Mouse (Mus musculus): ENCODE measurements around the gene Jak3.
A peak's percentile ranks its signal among the peaks of the same experiment; 100 is the strongest.
"Not testable (repeated sequence)": the region's sequence is repeated elsewhere in the genome, so short reads cannot be mapped to it uniquely, and the experiment has no call there.

Jak3 gene

GRCm38 (mm10) chr8:71725122-71725924, 49.2 kb downstream of the Jak3 start, which contains the start of gene Fcho1:
Fcho1 (minus strand) TSS chr8:71725716.
- Histone ChIP-seq H3K4me1 (replicated peaks; ENCODE audit: low read depth, low read length) (peaks cover 58% of the 10 kb centered on the region), H3K27me3 (ENCODE audit: insufficient read depth, low read length) (peaks cover 6% of the 10 kb centered on the region; the same call in 1 of the 2 replicates), H3K4me3 (replicated peaks; ENCODE audit: low read length) (peak within 1 kb of the TSS; percentile 91), H3K36me3 (ENCODE audit: insufficient read depth, low read length) (peaks cover 11% of the 10 kb centered on the region), H3K9me3 (ENCODE audit: low read length) (no peaks in the 10 kb centered on the region)
- TF ChIP-seq CTCF (conservative IDR thresholded peaks at IDR 0.05; ENCODE audit: low read length), result no peak
- no peak for TF ChIP-seq POU5F1 (IDR thresholded peaks at IDR 0.05; ENCODE audit: borderline replicate concordance, low read length)
- no peak for TF ChIP-seq NANOG (IDR thresholded peaks at IDR 0.05; ENCODE audit: borderline replicate concordance, low read length)

- Histone ChIP-seq H3K4me1 (replicated peaks; ENCODE audit: low read depth, low read length) (peaks cover 52% of the 10 kb centered on the region), H3K9me3 (ENCODE audit: low read length) (no peaks in the 10 kb centered on the region), H3K27me3 (ENCODE audit: insufficient read depth, low read length) (peaks cover 10% of the 10 kb centered on the region; the same call in 1 of the 2 replicates), H3K4me3 (replicated peaks; ENCODE audit: low read length) (peak overlapping the region; percentile 68), H3K36me3 (ENCODE audit: insufficient read depth, low read length) (no peaks in the 10 kb centered on the region)
- TF ChIP-seq NANOG (IDR thresholded peaks at IDR 0.05; ENCODE audit: borderline replicate concordance, low read length) (no peak), POU5F1 (IDR thresholded peaks at IDR 0.05; ENCODE audit: borderline replicate concordance, low read length) (no peak), CTCF (conservative IDR thresholded peaks at IDR 0.05; ENCODE audit: low read length) (no peak)
Measured at GRCm38 (mm10) chr8:71728240-71728785, 52.2 kb downstream of the Jak3 start.

GRCm38 (mm10) chr8:71728826-71729620, 52.9 kb downstream of the Jak3 start:
- Histone ChIP-seq H3K36me3 (ENCODE audit: insufficient read depth, low read length) (no peaks in the 10 kb centered on the region), H3K27me3 (ENCODE audit: insufficient read depth, low read length) (peaks cover 10% of the 10 kb centered on the region; the same call in 1 of the 2 replicates), H3K4me1 (replicated peaks; ENCODE audit: low read depth, low read length) (peaks cover 45% of the 10 kb centered on the region), H3K4me3 (replicated peaks; ENCODE audit: low read length) (peak overlapping the region; percentile 68), H3K9me3 (ENCODE audit: low read length) (no peaks in the 10 kb centered on the region)
- no peak for TF ChIP-seq NANOG (IDR thresholded peaks at IDR 0.05; ENCODE audit: borderline replicate concordance, low read length)
- no peak for TF ChIP-seq POU5F1 (IDR thresholded peaks at IDR 0.05; ENCODE audit: borderline replicate concordance, low read length)
- no peak for TF ChIP-seq CTCF (conservative IDR thresholded peaks at IDR 0.05; ENCODE audit: low read length)

GRCm38 (mm10) chr8:71731652-71732230, 55.6 kb downstream of the Jak3 start:
- H3K4me1 ChIP-seq (replicated peaks; ENCODE audit: low read depth, low read length), result peaks cover 26% of the 10 kb centered on the region
- H3K4me3 ChIP-seq (replicated peaks; ENCODE audit: low read length), result no peak overlapping the region
- peaks cover 4% of the 10 kb centered on the region; the same call in 1 of the 2 replicates for H3K27me3 ChIP-seq (ENCODE audit: insufficient read depth, low read length)
- no peaks in the 10 kb centered on the region for H3K9me3 ChIP-seq (ENCODE audit: low read length)
- TF ChIP-seq NANOG (IDR thresholded peaks at IDR 0.05; ENCODE audit: borderline replicate concordance, low read length) (no peak), CTCF (conservative IDR thresholded peaks at IDR 0.05; ENCODE audit: low read length) (peak; percentile 25)
- H3K36me3 ChIP-seq (ENCODE audit: insufficient read depth, low read length), result no peaks in the 10 kb centered on the region

GRCm38 (mm10) chr8:71738316-71738715, 62.2 kb downstream of the Jak3 start:
- not testable (repeated sequence) for H3K9me3 ChIP-seq (ENCODE audit: low read length); H3K4me3 ChIP-seq (replicated peaks; ENCODE audit: low read length); H3K27me3 ChIP-seq (ENCODE audit: insufficient read depth, low read length); H3K36me3 ChIP-seq (ENCODE audit: insufficient read depth, low read length)
- H3K4me1 ChIP-seq (replicated peaks; ENCODE audit: low read depth, low read length), result peaks cover 28% of the 10 kb centered on the region

Measured in E14TG2a.4 (cell line).